Mouse (Mus musculus) neutrophil, adult 5-6 weeks (primary cell): ENCODE data around the gene Tex30. TPM values are rescaled to one million over a fixed set of nuclear protein-coding genes. Genes with fewer than 3 reads are reported as not detected.
A peak's percentile ranks its signal among the peaks of the same experiment; 100 is the strongest.

ENCODE experiments used
- ATAC-seq: fragments of 151-379, 151-347 bp; 2 replicates; pipeline ENCODE4 v1.8.0; 2017; ENCODE audit warnings: mild to moderate bottlenecking, moderate TSS enrichment; ENCODE audit not compliant: insufficient number of reproducible peaks, poor library complexity, low FRiP score, severe bottlenecking; ENCODE audit errors: extremely low read depth
- total RNA-seq: library from RNA; stranded (forward); fragments of 200-1000 nt; gene quantifications from 2 replicates; pipeline ENCODE4 v1.2.3, GENCODE M21; 2017

Tex30 gene
- 18.2 and 19.0 TPM in 2 replicates for total RNA-seq

- peak; percentile 83 for ATAC-seq
Measured at GRCm38 (mm10) chr1:44102259-44102717, at the start of gene Tex30. TSS of gene Tex30 (minus strand) at chr1:44102441.

DNA sequence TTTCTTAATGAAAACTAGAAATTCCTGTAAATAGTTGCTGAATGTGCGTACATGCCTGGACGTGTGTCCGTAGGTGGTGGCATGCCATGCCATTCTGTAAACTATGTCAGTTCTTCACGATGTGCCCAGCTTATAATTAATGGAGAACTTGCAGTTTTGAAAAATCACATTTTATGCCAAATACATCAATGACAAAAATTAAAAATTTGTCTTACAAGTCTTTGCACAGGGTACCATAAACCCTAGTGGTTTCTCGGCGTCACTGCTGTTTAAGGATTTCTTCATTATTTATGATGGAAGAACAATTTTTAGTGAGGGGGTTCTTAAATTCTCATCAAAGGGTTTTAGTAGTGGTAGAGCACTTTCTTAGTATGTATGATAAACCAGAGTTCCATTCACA is 46.5 kb upstream of the Tex30 start:
- no peak for ATAC-seq

GRCm38 (mm10) chr1:44147563-44148381 is 45.5 kb upstream of the Tex30 start, which contains the start of gene Ercc5:
TSS of gene Ercc5 (plus strand) at chr1:44147744.
- ATAC-seq: peak; percentile 95

DNA sequence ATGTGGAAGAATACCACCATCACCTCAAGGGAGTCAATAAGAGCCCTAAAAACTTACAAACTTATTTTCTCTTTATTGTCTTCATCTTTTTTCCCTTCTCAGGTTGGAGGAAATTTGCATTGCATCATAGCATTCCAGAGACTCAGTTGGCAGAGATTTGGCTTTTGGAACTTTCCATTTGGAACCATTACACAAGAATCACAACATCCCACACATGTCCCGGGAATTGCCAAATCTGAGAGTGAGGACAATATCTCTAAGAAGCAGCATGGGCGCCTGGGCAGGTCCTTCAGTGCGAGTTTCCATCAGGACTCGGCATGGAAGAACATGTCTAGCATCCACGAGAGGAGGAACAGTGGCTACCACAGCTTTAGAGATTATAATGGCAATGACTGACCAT is 40.5 kb upstream of the Tex30 start:
- no peak for ATAC-seq

DNA sequence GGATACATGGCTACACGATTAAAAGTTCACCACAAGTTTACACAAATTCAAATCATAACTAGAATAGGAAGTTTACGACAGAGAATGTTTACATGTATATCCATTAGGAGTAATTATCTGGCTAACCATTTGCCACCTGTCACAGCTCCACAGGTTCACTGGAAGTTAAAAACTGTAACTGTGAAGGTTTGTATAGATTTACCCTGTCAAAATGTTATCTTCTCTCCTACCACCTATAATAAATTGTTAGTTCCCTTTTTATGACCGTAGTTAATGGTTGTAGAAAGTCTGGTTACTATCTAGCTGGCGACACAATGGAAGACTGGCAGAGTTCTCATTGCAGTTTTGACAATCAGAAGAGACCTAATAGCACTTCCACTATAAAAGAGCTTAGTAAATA is 38.0 kb upstream of the Tex30 start:
- no peak for ATAC-seq

DNA sequence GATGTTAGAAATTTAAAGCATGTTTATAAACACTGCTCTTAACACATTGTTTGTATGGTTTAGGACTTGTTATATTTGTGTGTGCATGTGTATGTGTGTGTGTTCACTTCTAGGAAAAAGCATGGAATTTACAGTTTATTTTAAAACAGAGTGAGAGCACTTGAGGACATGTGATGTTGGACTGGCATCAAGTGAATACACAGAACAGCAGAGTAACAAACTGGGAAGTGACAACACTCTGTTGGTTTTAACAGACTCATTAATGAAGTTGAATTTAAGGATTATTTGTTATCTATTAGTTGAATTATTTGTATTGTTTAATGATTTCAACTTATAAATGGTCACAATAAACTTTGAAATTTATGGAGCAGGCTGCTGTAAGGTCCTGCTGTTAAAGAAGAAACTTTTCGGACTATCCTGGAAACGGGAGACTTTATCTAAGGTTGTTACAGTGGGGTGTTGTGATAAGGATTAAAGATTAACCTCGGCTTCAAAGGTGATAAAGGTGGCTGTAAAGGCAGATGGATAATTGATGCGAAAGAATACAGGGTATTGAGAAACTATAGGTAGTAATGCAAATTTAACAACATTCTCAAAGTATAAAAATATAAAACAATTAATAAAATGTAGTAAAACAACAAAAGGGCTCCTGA is 27.8 kb upstream of the Tex30 start:
- ATAC-seq: no peak

DNA sequence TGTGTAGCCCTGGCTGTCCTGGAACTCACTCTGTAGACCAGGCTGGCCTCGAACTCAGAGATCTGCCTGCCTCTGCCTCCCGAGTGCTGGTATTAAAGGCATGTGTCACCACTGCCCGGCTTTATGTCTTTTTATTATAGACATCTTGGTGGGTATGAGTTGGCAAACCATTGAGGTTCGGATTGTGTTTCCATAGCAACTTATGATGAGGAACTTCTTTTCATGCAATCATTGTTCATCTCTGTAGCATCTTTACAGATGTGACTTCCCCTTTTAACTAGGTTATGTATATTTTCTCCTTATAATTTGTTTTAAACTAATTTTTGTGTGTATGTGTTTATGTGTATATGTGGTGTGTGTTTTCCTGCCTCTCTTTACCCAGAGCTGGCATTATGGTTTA is 23.3 kb upstream of the Tex30 start:
- no peak for ATAC-seq

GRCm38 (mm10) chr1:44122256-44122655 is 20.0 kb upstream of the Tex30 start:
- ATAC-seq: peak; percentile 34

GRCm38 (mm10) chr1:44120074-44120406 is 17.8 kb upstream of the Tex30 start:
- no peak for ATAC-seq

DNA sequence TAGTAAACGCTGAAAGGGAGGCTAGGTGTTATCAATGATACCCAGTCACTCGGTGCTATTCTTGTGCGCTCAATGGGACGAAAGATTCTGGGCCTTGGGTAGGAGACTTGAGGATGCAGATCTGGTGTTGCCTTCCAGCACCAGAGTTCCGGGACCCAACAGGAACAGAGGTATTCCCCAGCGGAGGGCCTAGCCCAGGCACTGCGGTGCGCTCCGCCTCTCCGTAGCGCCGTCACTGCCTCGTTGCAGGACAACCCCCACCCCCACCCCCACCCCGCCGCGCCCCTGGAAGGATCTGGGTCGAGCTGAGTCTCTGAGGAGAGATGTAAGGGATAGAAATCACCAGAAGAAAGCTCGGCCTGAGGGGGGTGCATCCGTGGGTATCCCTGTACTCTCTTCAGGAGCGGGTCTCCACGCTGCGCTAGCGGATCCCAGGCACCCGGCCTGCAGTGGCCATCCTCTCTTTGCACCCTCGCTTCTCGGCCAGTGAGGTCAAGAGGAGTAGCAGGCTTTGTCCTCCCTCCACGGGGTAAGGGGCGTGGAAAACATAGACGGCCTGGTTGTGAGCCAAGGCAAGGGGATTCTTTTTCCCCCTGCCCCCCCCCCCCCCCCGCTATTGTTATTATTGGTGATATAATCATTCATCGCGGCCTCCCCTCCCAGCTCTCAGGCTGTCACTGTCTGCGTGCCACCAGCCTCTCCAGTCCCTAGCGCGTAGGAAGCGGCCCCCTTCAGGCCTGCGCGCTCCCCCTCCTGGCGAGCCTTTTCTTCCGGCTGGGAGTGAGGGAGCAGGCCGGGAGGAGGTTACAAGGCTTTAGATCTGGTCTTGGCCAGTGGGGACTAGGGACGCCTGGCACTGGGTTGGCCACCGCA is 17.2 kb upstream of the Tex30 start:
- peak; percentile 42 for ATAC-seq

GRCm38 (mm10) chr1:44118239-44119054 is 16.2 kb upstream of the Tex30 start, which contains the start of the genes Kdelc1 and Bivm:
TSS of gene Kdelc1 (minus strand) at chr1:44118808.
TSS of gene Bivm (plus strand) at chr1:44118957.
- peak; percentile 51; the same call in 1 of the 2 replicates for ATAC-seq

GRCm38 (mm10) chr1:44117571-44117970 is 15.3 kb upstream of the Tex30 start:
- ATAC-seq: no peak

DNA sequence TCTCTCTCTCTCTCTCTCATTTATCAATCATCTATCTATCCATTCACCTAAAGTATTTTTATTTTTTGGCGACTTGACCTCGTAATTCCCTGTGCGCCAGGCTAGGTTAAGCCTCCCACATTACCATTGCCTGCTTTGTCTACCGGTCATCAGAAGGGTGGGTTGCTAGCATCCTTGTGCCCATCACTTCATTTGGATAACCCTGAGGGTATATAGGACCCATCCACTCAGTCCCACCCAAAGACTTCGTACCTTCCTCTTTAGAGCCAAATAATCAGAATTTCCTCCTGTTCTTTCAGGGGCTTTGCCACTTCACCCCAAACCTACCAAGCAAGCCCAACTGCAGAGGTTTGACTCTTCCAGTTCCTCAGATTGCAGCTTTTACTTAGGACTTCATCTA is 698 bp upstream of the Tex30 start:
- no peak for ATAC-seq

- peak; percentile 77 for ATAC-seq
Measured at GRCm38 (mm10) chr1:44101448-44102225, 604 bp downstream of the Tex30 start.

DNA sequence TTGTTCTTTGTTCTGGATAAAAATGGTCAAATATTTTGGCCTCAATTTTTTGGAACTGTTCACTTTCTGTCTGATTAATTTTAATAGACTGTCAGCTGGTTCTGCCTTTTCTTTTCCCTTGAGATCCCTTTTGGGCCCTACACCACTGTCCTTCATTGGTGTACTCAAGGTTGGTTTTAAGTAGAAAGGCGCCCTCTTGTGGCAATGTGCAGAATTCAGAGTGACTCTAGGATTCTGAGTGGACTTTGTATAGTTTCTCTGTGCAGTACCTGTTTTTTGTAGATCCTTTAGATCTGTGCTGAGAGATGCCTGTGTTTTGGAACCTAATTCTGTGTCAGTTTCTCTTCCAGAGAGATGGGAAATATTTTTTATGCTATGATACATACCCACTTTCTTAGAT is 37.6 kb downstream of the Tex30 start:
- peak; percentile 81 for ATAC-seq

GRCm38 (mm10) chr1:44063439-44063838 is 38.8 kb downstream of the Tex30 start:
- ATAC-seq: no peak

GRCm38 (mm10) chr1:44061836-44062235 is 40.4 kb downstream of the Tex30 start, which contains the start of gene Gm8251:
TSS of gene Gm8251 (minus strand) at chr1:44061936.
- no peak for ATAC-seq

DNA sequence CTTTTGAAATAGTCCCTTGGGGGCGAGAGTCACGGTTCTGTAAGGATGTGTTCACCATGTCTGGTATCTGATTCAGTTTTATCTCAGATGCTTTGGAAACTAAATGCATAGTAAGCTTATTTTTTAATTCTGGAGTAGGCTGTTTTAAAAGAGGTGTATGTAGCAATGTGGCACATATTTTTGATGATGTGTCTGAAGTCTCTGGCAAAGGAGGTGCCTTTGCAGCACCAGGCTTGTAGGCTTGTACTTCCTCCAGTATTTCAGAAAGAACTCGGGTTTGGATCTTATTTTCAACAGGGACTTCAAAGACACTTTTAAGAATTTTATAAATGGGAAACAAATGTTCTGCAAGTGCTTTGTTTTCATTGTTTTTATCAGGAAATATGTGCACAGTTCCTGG is 44.4 kb downstream of the Tex30 start:
- no peak for ATAC-seq
